Mouse (Mus musculus) embryo, embryonic 10.5 days (tissue): ENCODE measurements around the gene Gm49027.

Source experiments
- DNase-seq: peaks from one replicate; pipeline ENCODE4 v3.0.0-alpha.2; 2015; ENCODE audit warnings: low spot score

Gene Gm49027

DNA sequence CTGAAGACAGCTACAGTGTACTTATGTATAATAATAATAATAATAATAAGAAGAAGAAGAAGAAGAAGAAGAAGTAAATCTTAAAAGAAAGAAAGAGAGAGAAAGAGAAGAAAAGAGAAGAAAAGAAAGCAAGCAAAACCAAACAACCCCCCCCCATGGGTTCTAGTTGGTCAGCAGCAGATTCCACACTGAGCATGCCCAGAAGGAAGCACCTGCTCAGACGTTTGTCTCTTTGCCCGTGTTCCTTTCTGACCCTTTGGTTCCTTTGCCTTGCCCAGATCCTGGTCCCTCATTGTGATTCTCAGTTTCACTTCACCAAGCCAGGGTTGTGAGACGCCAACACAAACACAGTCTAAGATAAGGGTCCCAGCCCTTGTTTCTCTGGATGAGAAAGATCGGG is 23.3 kb downstream of the Gm49027 start:
- no peak for DNase-seq

DNA sequence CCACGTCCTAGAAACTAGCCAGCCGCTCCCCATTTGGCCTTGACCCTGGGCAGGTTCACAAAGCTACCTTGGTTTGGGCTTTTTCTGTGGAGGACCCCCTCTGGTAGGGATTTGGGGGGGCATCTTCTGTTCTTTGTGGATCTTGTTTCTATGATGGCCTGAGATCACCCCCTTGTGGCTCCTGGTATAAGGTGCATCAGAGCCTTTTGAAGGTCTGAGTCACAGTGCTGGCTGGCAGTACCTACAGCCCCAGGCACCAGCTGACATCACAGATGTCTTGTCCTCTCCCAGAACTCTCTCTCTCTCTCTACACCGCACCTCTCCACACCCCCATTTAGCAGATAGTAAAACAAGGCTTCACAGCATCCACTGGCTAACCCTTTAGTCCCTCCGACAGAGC is 25.6 kb downstream of the Gm49027 start:
- peak; percentile 33 for DNase-seq

DNA sequence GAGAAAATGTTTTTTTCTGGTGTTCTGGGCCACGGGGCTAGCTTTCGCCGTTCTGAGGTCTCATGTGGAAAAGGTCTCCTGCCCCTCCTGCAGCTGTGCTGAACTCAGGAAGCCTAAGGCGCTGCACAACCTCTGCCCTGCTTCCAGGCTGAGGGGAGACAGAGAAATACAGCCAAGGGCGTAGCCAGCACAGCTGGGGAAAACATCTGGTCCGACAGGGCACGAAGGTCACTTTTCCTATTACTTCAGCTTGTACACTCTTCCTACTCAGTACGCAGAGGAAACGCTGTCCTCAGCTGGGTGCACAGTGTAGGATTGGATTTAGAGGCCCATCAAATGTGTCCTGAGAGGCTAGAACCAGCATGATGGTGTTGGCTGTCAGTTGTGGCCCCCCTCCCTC is 35.4 kb downstream of the Gm49027 start:
- DNase-seq, result peak; percentile 34

DNA sequence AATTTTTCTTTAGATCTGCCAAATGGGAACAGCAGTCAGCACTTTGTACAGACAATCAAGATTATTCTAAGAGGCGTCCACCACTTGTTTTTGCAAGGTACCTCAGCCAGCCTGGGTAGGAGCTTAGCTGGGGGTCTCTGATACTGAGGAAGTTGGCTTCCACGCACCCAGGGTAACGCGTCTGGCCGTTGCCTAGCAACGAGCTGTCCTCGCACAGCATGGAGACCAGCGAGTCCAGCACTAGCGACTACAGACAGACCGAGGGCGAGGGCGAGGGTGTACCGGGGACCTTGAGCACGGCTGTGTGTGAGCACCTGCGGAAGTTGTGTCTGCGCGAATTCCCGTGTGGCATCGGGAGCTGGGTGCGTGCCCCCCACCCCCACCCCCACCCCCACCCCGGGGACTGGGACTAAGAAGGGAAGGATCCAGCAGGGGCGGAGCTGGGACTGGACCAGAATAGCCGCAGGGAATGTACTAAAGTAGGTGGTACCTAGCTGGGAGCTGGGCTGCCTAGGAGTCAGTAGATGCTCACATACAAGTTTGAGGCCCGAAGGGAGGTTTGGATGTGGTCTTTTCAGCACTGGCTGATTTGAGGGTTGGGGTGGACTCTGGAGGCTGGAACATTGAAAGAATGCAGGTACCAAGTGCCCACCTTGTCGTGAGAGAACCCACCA is 36.0 kb downstream of the Gm49027 start, which contains the start of the genes Lrrc43 and Il31:
Gene Lrrc43, plus strand, starts transcription at position 194 of the 674 bp plus-strand sequence.
Gene Il31, minus strand, starts transcription at position 378 of the 674 bp plus-strand sequence.
- peak; percentile 72 for DNase-seq

DNA sequence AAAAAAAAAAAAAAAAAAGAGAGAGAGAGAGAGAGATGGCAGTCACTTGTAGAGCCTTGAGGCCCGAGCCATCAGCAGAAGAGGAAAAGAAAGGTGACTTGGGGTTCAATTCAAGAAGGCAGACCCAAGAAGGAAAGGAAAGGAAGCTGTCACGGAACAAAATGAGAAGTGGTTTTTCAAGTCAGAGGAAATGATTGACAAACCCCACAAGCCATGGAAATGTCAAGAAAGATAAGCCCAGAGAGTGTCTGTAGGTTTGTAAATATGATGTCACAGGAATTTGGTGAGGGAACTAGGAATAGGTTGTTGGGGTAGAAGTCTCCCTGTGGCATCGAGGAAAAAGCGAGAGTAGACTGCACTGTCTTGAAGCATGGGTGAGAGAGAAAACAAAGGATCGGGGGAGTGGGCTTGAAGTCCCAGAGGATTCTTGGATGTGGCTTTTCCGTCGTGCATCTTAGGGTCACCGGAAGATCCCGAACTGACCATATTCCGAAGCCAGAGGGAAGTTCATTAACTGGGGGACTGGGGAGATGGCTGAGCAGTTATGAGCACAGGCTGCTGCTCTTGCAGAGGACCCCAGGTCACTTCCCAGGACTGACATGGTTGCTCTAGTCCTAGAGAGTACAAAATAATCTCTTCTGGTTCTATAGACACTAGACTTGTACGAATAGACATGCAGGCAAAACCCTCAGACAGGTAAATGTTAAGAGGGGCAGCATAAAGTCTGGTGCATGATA is 37.5 kb downstream of the Gm49027 start:
- no peak for DNase-seq

DNA sequence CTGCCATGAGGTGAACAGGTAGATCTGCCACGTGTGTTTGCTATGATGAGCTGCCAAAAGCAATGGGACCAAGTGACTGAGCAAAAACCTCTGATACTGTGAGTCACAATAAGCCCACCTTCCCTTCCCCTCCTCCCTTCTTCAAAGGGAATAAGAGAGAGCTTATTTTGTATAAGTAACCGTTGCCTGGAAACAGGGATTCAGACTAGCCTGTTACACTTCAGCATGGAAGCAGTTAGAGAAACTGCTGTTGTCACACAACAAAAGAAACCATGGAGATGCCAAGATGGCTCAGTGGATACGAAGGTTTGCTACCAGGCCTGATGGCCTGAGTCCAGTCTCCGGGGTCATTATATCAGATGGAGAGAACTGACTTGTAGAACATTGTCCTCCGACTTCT is 51.5 kb downstream of the Gm49027 start:
- no peak for DNase-seq

DNA sequence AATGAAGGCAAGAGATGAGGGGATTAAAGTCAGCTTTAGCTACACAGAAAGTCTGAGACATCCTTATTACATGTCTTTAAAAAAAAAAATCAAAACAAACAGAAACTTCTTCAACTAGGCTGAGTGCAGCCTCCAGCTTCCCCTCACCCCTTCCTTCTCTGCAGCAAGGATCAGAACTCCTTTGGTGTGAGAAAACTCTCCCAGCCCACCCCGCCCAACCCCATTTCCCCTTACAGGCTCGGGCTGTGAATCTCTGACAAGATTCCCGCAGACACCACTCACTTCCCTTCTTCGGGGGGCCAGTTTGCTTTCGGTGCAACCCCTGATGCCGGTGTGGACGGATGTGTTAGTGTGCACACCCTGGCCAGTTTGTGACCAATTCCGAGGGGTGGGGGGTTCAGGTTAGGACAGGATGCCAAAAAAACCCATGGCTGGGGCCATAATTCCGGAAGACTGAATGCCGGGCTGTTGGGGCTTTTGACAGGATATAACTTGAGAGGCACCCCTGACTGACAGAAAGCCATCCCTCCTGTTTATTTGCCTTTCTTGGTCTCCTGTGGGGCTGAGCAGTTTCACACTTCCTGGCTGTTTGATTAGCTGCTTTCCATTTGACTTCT is 54.4 kb downstream of the Gm49027 start:
- peak; percentile 22 for DNase-seq

DNA sequence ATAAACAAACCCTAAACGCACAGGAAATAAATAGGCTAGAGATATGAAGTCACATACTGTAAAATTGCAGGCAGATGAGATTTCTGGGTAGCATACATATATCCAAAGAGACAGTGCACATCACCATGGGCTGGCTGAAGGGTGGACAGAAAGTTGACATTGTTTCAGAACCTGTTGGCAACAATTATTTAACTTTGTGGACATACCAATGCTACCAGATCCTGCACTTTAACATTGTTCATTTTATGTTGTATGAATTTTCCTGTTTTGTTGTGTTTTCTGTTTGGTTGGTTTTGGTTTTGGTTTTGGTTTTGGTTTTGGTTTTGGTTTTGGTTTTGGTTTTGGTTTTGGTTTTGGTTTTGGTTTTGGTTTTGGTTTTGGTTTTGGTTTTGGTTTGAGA is 60.6 kb downstream of the Gm49027 start:
- no peak for DNase-seq
